17 mouse cellular contexts compared by ENCODE assay signal in the genomic region with DNA sequence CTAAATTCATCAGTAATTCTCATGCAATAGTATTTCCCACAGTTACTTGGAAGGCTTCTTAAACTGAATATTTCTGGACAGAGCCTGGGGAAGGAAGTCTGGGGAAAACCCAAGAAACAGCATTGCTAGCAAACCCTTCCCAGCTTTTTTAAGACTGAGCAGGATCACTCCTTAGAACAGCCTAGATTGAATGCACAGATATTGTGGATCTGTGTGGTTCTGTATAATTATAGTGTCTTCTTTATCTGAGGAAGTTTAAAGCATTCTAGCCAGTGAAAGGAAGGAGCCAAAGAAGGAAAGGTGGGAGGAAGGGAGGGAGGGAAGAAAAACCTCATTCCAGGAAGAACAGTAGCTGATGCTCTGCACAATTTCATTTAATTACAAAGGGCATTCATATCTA.
"Had no signal": no experiment of that assay in that cellular context is flagged by ENCODE, and none has a peak within 500 bp of the region (broad histone marks: within the 10 kb centered on the region; RNA-seq: fewer than 3 reads in every experiment).

No protein-coding gene starts in this region.

- H3K27ac ChIP-seq: lung, embryonic 15.5 days; macrophage; midbrain, embryonic 13.5 days; midbrain, embryonic 15.5 days; neural tube, embryonic 12.5 days; stomach, embryonic 15.5 days; stomach, postnatal 0 days had no signal

- ATAC-seq: liver, postnatal 0 days; lung, postnatal 0 days; midbrain, embryonic 13.5 days; midbrain, embryonic 15.5 days had no signal

- H3K4me3 ChIP-seq: lung, embryonic 15.5 days; megakaryocyte, embryonic 14.5 days; midbrain, embryonic 13.5 days; midbrain, embryonic 15.5 days; neural tube, embryonic 12.5 days; stomach, embryonic 15.5 days had no signal

- DNase-seq: liver, postnatal 0 days; lung, adult 2 months; lung, postnatal 14 days; lung, postnatal 36 days; right cerebral cortex, postnatal 14 days; thymus, adult 18-20 months; thymus, postnatal 14 days; thymus, postnatal 36 days had no signal
